ENCODE assay signal across 11 mouse cellular contexts in genomic region chr2:145769964-145770363, GRCm38 (mm10).
DNase-seq lines count a peak whose midpoint lies in the region; ATAC-seq lines count a peak whose summit lies in the region.
"Had no signal": no experiment of that assay in that cellular context is flagged by ENCODE, and none has a peak within 500 bp of the region (broad histone marks: within the 10 kb centered on the region; RNA-seq: fewer than 3 reads in every experiment).

No protein-coding gene starts in this region.

- H3K36me3 ChIP-seq in heart, embryonic 10.5 days, result no peaks in the 10 kb centered on the region
- H3K36me3 ChIP-seq in limb, embryonic 13.5 days, result no peaks in the 10 kb centered on the region
- no peaks in the 10 kb centered on the region for H3K36me3 ChIP-seq in limb, embryonic 10.5 days
- no peaks in the 10 kb centered on the region for H3K36me3 ChIP-seq in forebrain, embryonic 13.5 days (ENCODE audit: poor library complexity, severe bottlenecking)
- H3K36me3 ChIP-seq in neural tube, embryonic 13.5 days, result no peaks in the 10 kb centered on the region
- H3K36me3 ChIP-seq: lung, embryonic 15.5 days had no signal

- no peaks in the 10 kb centered on the region for H3K9me3 ChIP-seq in heart, embryonic 10.5 days
- no peaks in the 10 kb centered on the region for H3K9me3 ChIP-seq in limb, embryonic 13.5 days
- no peaks in the 10 kb centered on the region for H3K9me3 ChIP-seq in limb, embryonic 10.5 days (replicated peaks)
- no peaks in the 10 kb centered on the region for H3K9me3 ChIP-seq in forebrain, embryonic 13.5 days (replicated peaks)
- H3K9me3 ChIP-seq in neural tube, embryonic 13.5 days, result no peaks in the 10 kb centered on the region
- H3K9me3 ChIP-seq: lung, embryonic 15.5 days had no signal

- peak overlapping the region; percentile 60 for H3K27ac ChIP-seq in heart, embryonic 10.5 days
- H3K27ac ChIP-seq in limb, embryonic 13.5 days, result 0 out of 2 replicates have a peak overlapping the region, but pooled peaks have one; percentile 23
- H3K27ac ChIP-seq in limb, embryonic 10.5 days, result no peak overlapping the region
- H3K27ac ChIP-seq in forebrain, embryonic 13.5 days, result no peak overlapping the region
- no peak overlapping the region for H3K27ac ChIP-seq in neural tube, embryonic 13.5 days (replicated peaks)
- H3K27ac ChIP-seq: lung, embryonic 15.5 days had no signal

- no peak for ATAC-seq in limb, embryonic 13.5 days (ENCODE audit: low FRiP score, low read depth)
- ATAC-seq in forebrain, embryonic 13.5 days, result peak; percentile 53; the same call in 1 of the 2 replicates
- ATAC-seq in neural tube, embryonic 13.5 days (ENCODE audit: low read depth), result peak; percentile 71

- no peak overlapping the region for H3K4me3 ChIP-seq in heart, embryonic 10.5 days
- H3K4me3 ChIP-seq in limb, embryonic 13.5 days, result no peak overlapping the region
- no peak overlapping the region for H3K4me3 ChIP-seq in limb, embryonic 10.5 days
- H3K4me3 ChIP-seq in forebrain, embryonic 13.5 days, result no peak overlapping the region
- H3K4me3 ChIP-seq in neural tube, embryonic 13.5 days, result no peak overlapping the region
- H3K4me3 ChIP-seq: erythroblast, embryonic 14.5 days; lung, embryonic 15.5 days had no signal

- H3K9ac ChIP-seq in limb, embryonic 13.5 days, result no peak overlapping the region
- H3K9ac ChIP-seq in forebrain, embryonic 13.5 days, result no peak overlapping the region
- no peak overlapping the region for H3K9ac ChIP-seq in neural tube, embryonic 13.5 days
- H3K9ac ChIP-seq: lung, embryonic 15.5 days had no signal

- H3K27me3 ChIP-seq in heart, embryonic 10.5 days (ENCODE audit: insufficient read depth, poor library complexity, severe bottlenecking), result no peaks in the 10 kb centered on the region
- H3K27me3 ChIP-seq in limb, embryonic 13.5 days, result no peaks in the 10 kb centered on the region
- H3K27me3 ChIP-seq in limb, embryonic 10.5 days (ENCODE audit: low read depth, poor library complexity, severe bottlenecking), result no peaks in the 10 kb centered on the region
- H3K27me3 ChIP-seq in forebrain, embryonic 13.5 days, result peaks cover 9% of the 10 kb centered on the region
- H3K27me3 ChIP-seq in neural tube, embryonic 13.5 days, result no peaks in the 10 kb centered on the region
- H3K27me3 ChIP-seq: lung, embryonic 15.5 days had no signal

- H3K4me2 ChIP-seq in limb, embryonic 13.5 days (replicated peaks), result no peak overlapping the region
- peak overlapping the region; percentile 11 for H3K4me2 ChIP-seq in forebrain, embryonic 13.5 days
- H3K4me2 ChIP-seq in neural tube, embryonic 13.5 days, result peak overlapping the region; percentile 28; the same call in 1 of the 2 replicates
- H3K4me2 ChIP-seq: lung, embryonic 15.5 days had no signal

- peaks cover 30% of the 10 kb centered on the region for H3K4me1 ChIP-seq in heart, embryonic 10.5 days
- H3K4me1 ChIP-seq in limb, embryonic 13.5 days, result peaks cover 24% of the 10 kb centered on the region
- H3K4me1 ChIP-seq in limb, embryonic 10.5 days, result no peaks in the 10 kb centered on the region
- H3K4me1 ChIP-seq in forebrain, embryonic 13.5 days, result peaks cover 17% of the 10 kb centered on the region
- H3K4me1 ChIP-seq in neural tube, embryonic 13.5 days (replicated peaks), result peaks cover 20% of the 10 kb centered on the region

- DNase-seq in heart, embryonic 10.5 days (ENCODE audit: low spot score), result no peak
- DNase-seq in heart, adult 18-20 months, result no peak
- DNase-seq in limb, embryonic 10.5 days (ENCODE audit: low spot score), result no peak
- no peak for DNase-seq in frontal cortex, postnatal 10 days (ENCODE audit: low spot score in 2 of 2)
- no peak for DNase-seq in lung, postnatal 4 days
- DNase-seq: adrenal gland, adult 8-10 months had no signal

- 24% methylated on average over 10 of the region's 10 CpGs for WGBS in heart, embryonic 10.5 days
- WGBS in limb, embryonic 13.5 days, result 56% methylated on average over 10 of the region's 10 CpGs
- 77% methylated on average over 10 of the region's 10 CpGs for WGBS in limb, embryonic 10.5 days
- WGBS in forebrain, embryonic 13.5 days, result 3% methylated on average over 10 of the region's 10 CpGs
- WGBS in neural tube, embryonic 13.5 days, result 10% methylated on average over 10 of the region's 10 CpGs

Comparison
In these comparisons a context has a peak if more than half of its experiments do, and no peak if none do; other contexts are left out.
1. H3K27ac ChIP-seq: peak in heart, embryonic 10.5 days (single experiment) and limb, embryonic 13.5 days (single experiment); none in limb, embryonic 10.5 days (single experiment), forebrain, embryonic 13.5 days (single experiment) and neural tube, embryonic 13.5 days (single experiment).